Mouse (Mus musculus): ENCODE measurements around the gene Fbxo40.

DNA sequence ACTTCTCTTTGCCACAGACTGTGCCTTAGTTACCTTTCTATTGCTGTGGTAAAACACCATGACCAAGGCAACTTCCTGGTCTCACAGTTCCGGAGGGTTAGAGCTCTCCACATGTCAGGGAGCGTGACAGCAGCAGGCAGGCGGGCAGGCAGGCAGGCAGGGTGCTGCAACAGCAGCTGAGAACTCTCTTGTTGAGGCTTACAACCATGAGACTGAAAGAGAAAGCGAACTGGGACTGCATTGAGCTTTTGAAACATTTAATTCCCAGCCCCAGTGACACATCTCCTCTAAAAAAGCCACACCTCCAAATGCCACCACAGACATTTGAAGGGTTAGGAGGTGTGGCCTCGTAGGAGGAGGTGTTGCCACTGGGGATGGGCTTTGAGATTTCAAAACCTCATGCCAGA, 4.6 kb downstream of the Fbxo40 start:
- no peak for TF ChIP-seq CTCF (IDR thresholded peaks at IDR 0.05; ENCODE audit: borderline replicate concordance, extremely low read depth, insufficient read depth, insufficient read length)
- no peak for TF ChIP-seq POLR2A (IDR thresholded peaks at IDR 0.05; ENCODE audit: borderline replicate concordance, extremely low read depth, insufficient read depth, insufficient read length, poor library complexity, severe bottlenecking)
